Mouse (Mus musculus): ENCODE results near the gene Gadd45g.

Gadd45g gene

GRCm38 (mm10) chr13:51846301-51846867 is at the start of gene Gadd45g:
Gene Gadd45g (plus strand): TSS chr13:51846678.
- DNase-seq (ENCODE audit: extremely low read depth, insufficient read length, low spot score): peak; percentile 96

- DNase-seq (ENCODE audit: extremely low read depth, insufficient read length, low spot score): no peak
Observed at GRCm38 (mm10) chr13:51797899-51798746, 48.4 kb upstream of the Gadd45g start.

GRCm38 (mm10) chr13:51799735-51800522 is 46.5 kb upstream of the Gadd45g start:
- DNase-seq (ENCODE audit: extremely low read depth, insufficient read length, low spot score): no peak

GRCm38 (mm10) chr13:51800921-51801320 is 45.6 kb upstream of the Gadd45g start:
- DNase-seq (ENCODE audit: extremely low read depth, insufficient read length, low spot score): no peak

GRCm38 (mm10) chr13:51805634-51806033 is 40.8 kb upstream of the Gadd45g start:
- no peak for DNase-seq (ENCODE audit: extremely low read depth, insufficient read length, low spot score)

- DNase-seq (ENCODE audit: extremely low read depth, insufficient read length, low spot score): no peak
Observed at GRCm38 (mm10) chr13:51806220-51806619, 40.3 kb upstream of the Gadd45g start.

GRCm38 (mm10) chr13:51808141-51808540 is 38.3 kb upstream of the Gadd45g start:
- no peak for DNase-seq (ENCODE audit: extremely low read depth, insufficient read length, low spot score)

- no peak for DNase-seq (ENCODE audit: extremely low read depth, insufficient read length, low spot score)
Observed at GRCm38 (mm10) chr13:51813621-51814615, 32.6 kb upstream of the Gadd45g start.

GRCm38 (mm10) chr13:51814646-51815045 is 31.8 kb upstream of the Gadd45g start:
- DNase-seq (ENCODE audit: extremely low read depth, insufficient read length, low spot score): no peak

- no peak for DNase-seq (ENCODE audit: extremely low read depth, insufficient read length, low spot score)
Observed at GRCm38 (mm10) chr13:51815865-51816504, 30.5 kb upstream of the Gadd45g start.

- no peak for DNase-seq (ENCODE audit: extremely low read depth, insufficient read length, low spot score)
Observed at GRCm38 (mm10) chr13:51816559-51817041, 29.9 kb upstream of the Gadd45g start.

- DNase-seq (ENCODE audit: extremely low read depth, insufficient read length, low spot score): no peak
Observed at GRCm38 (mm10) chr13:51818170-51818943, 28.1 kb upstream of the Gadd45g start.

GRCm38 (mm10) chr13:51818944-51819326 is 27.5 kb upstream of the Gadd45g start:
- DNase-seq (ENCODE audit: extremely low read depth, insufficient read length, low spot score): no peak

- no peak for DNase-seq (ENCODE audit: extremely low read depth, insufficient read length, low spot score)
Observed at GRCm38 (mm10) chr13:51819351-51819750, 27.1 kb upstream of the Gadd45g start.

- no peak for DNase-seq (ENCODE audit: extremely low read depth, insufficient read length, low spot score)
Observed at GRCm38 (mm10) chr13:51821988-51822387, 24.5 kb upstream of the Gadd45g start.

- DNase-seq (ENCODE audit: extremely low read depth, insufficient read length, low spot score): no peak
Observed at GRCm38 (mm10) chr13:51823822-51824495, 22.5 kb upstream of the Gadd45g start.

GRCm38 (mm10) chr13:51830744-51831450 is 15.6 kb upstream of the Gadd45g start:
- DNase-seq (ENCODE audit: extremely low read depth, insufficient read length, low spot score): no peak

- no peak for DNase-seq (ENCODE audit: extremely low read depth, insufficient read length, low spot score)
Observed at GRCm38 (mm10) chr13:51832491-51832890, 14.0 kb upstream of the Gadd45g start.

All from 3134 (cell line).